Mouse (Mus musculus): Measurements from ENCODE around the gene Alcam. TPM values are rescaled to one million over a fixed set of nuclear protein-coding genes. Genes with fewer than 3 reads are reported as not detected.

Gene Alcam
- 1 to 10 TPM; 3.1 to 4.9 TPM for total RNA-seq (2023)

DNA sequence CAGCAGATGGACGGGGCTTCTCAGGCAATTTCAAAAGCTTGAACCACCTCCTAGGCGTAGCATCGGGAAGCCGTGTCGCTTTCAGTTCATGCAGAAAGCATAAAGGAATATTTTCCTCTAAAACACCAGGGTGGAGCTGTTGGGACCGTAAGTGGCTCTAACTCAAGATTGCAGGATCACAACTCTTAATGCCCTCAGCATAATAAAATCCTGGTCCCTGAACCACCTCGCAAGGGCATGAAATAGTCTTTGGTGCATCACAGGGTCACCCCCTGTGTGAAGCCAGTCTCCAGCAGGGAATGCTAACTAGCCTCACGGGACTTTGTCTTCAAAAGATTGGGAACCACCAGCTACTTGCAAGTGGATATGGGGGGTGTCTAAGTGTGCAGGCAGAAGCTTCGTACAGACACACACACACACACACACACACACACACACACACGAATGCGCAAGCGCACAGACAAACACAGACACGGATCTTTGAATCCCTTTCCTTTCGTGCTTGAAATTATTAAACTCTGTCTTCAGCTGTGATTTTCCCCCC is at the start of gene Alcam:
Gene Alcam, minus strand, starts transcription at position 104 of the 544 bp plus-strand sequence.

